Mouse (Mus musculus): ENCODE data around the gene Akr1c12.

DNA sequence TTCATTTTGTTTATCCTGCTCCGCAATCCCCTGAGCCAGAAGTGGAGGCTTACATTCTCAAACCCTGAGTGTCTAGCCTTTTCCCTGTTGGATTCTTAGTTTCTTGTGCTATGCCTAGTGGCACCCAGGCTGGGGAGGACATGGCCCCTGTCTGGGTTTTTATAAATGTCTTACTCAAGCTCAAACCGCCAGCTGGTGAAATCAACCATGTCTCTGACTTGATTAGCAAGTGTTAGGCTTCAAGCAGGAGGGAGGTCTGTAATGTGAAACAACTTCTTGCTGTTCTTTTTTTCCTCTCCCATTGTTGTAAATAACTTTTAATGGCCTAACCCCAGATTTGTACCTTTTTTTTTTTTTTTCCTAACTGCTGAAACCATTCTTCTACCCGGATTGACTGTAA lies 29.9 kb downstream of the Akr1c12 start:
- TF ChIP-seq ZC3H11A (IDR thresholded peaks at IDR 0.05; ENCODE audit: low read depth, low read length): no peak
- no peak for TF ChIP-seq CTCF (conservative IDR thresholded peaks at IDR 0.05 in 1 of 2, IDR thresholded peaks at IDR 0.05 in 1 of 2; ENCODE audit: low read depth in 2 of 2, low read length in 2 of 2)
- no peak for TF ChIP-seq POLR2AphosphoS2 (IDR thresholded peaks at IDR 0.05; ENCODE audit: low read depth, low read length)
- no peak for TF ChIP-seq KAT2A (IDR thresholded peaks at IDR 0.05; ENCODE audit: insufficient replicate concordance, low read length)
- no peak for TF ChIP-seq CHD2 (IDR thresholded peaks at IDR 0.05; ENCODE audit: low read length)
- no peak for TF ChIP-seq MAFK (IDR thresholded peaks at IDR 0.05; ENCODE audit: insufficient replicate concordance, low read length)
- no peak for TF ChIP-seq POLR2A (IDR thresholded peaks at IDR 0.05; ENCODE audit: low read depth, low read length)

Data from CH12.LX (cell line).